Mouse (Mus musculus): Measurements from ENCODE around the gene Sptan1. TPM values are rescaled to one million over a fixed set of nuclear protein-coding genes. Genes with fewer than 3 reads are reported as not detected.
A peak's percentile ranks its signal among the peaks of the same experiment; 100 is the strongest.

The Sptan1 gene
- polyA plus RNA-seq, 1 experiment = 167 TPM

GRCm38 (mm10) chr2:29965906-29966305 lies 546 bp downstream of the Sptan1 start:
- peak overlapping the region; percentile 70 for H3ac ChIP-seq (ENCODE audit: control insufficient read depth, insufficient read length)
- H3K79me2 ChIP-seq (ENCODE audit: control insufficient read depth, insufficient read depth) = peaks cover 51% of the 10 kb centered on the region
- TF ChIP-seq MYOD1 (IDR thresholded peaks at IDR 0.05; ENCODE audit: control insufficient read depth in 1 of 3, insufficient read length in 2 of 3, low read depth in 2 of 3) (peak in 2 of 3 experiments; percentile 43 to 80), MYOG (IDR thresholded peaks at IDR 0.05; ENCODE audit: control insufficient read depth in 1 of 3, insufficient read depth in 1 of 3, insufficient read length in 2 of 3, low read depth in 2 of 3) (peak in 2 of 3 experiments; percentile 42 to 78), TCF12 (IDR thresholded peaks at IDR 0.05; ENCODE audit: insufficient read depth, poor library complexity, severe bottlenecking) (no peak)
- H3K36me3 ChIP-seq (ENCODE audit: control insufficient read depth, insufficient read depth) = no peaks in the 10 kb centered on the region
- H3K27me3 ChIP-seq (ENCODE audit: control insufficient read depth, insufficient read depth, insufficient read length) = no peaks in the 10 kb centered on the region
- H3K4me2 ChIP-seq (ENCODE audit: low read depth) = peak overlapping the region; percentile 95
- H3K4me3 ChIP-seq = peak overlapping the region; percentile 55

GRCm38 (mm10) chr2:29966826-29967225 lies 1.5 kb downstream of the Sptan1 start:
- Histone ChIP-seq H3K36me3 (ENCODE audit: control insufficient read depth, insufficient read depth) (no peaks in the 10 kb centered on the region), H3K4me2 (ENCODE audit: low read depth) (peak overlapping the region; percentile 95), H3K4me3 (peak overlapping the region; percentile 55), H3ac (ENCODE audit: control insufficient read depth, insufficient read length) (no peak overlapping the region), H3K79me2 (ENCODE audit: control insufficient read depth, insufficient read depth) (peaks cover 61% of the 10 kb centered on the region), H3K27me3 (ENCODE audit: control insufficient read depth, insufficient read depth, insufficient read length) (no peaks in the 10 kb centered on the region)
- TF ChIP-seq MYOD1 (IDR thresholded peaks at IDR 0.05; ENCODE audit: control insufficient read depth in 1 of 3, insufficient read length in 2 of 3, low read depth in 2 of 3) = no peak
- no peak for TF ChIP-seq E2F4 (IDR thresholded peaks at IDR 0.05; ENCODE audit: insufficient read depth)
- TF ChIP-seq SRF (IDR thresholded peaks at IDR 0.05; ENCODE audit: control insufficient read depth, insufficient read length, low read depth) = no peak
- no peak for TF ChIP-seq TCF12 (IDR thresholded peaks at IDR 0.05; ENCODE audit: insufficient read depth, poor library complexity, severe bottlenecking)
- TF ChIP-seq USF1 (IDR thresholded peaks at IDR 0.05; ENCODE audit: low read depth) = no peak
- TF ChIP-seq POLR2A (IDR thresholded peaks at IDR 0.05; ENCODE audit: insufficient read length, low read depth) = no peak
- no peak for TF ChIP-seq MYOG (IDR thresholded peaks at IDR 0.05; ENCODE audit: control insufficient read depth in 1 of 3, insufficient read depth in 1 of 3, insufficient read length in 2 of 3, low read depth in 2 of 3)
- no peak for TF ChIP-seq MAX (IDR thresholded peaks at IDR 0.05; ENCODE audit: low read depth)
- no peak for TF ChIP-seq TCF3 (IDR thresholded peaks at IDR 0.05; ENCODE audit: insufficient read length, low read depth)
- no peak for TF ChIP-seq CEBPB (IDR thresholded peaks at IDR 0.05; ENCODE audit: insufficient read depth, poor library complexity, severe bottlenecking)
- no peak for TF ChIP-seq REST (IDR thresholded peaks at IDR 0.05; ENCODE audit: insufficient read depth, insufficient read length)
- no peak for TF ChIP-seq POLR2AphosphoS2 (IDR thresholded peaks at IDR 0.05; ENCODE audit: insufficient read length, low read depth)

GRCm38 (mm10) chr2:29967768-29968167 lies 2.4 kb downstream of the Sptan1 start:
- Histone ChIP-seq H3K79me2 (ENCODE audit: control insufficient read depth, insufficient read depth) (peaks cover 70% of the 10 kb centered on the region), H3K4me3 (peak overlapping the region; percentile 55), H3K4me2 (ENCODE audit: low read depth) (peak overlapping the region; percentile 95), H3ac (ENCODE audit: control insufficient read depth, insufficient read length) (no peak overlapping the region), H3K36me3 (ENCODE audit: control insufficient read depth, insufficient read depth) (no peaks in the 10 kb centered on the region), H3K27me3 (ENCODE audit: control insufficient read depth, insufficient read depth, insufficient read length) (no peaks in the 10 kb centered on the region)
- no peak for TF ChIP-seq USF1 (IDR thresholded peaks at IDR 0.05; ENCODE audit: low read depth)
- no peak for TF ChIP-seq MAX (IDR thresholded peaks at IDR 0.05; ENCODE audit: low read depth)
- TF ChIP-seq POLR2AphosphoS2 (IDR thresholded peaks at IDR 0.05; ENCODE audit: insufficient read length, low read depth) = peak; percentile 55
- peak in 2 of 3 experiments; percentile 34 to 40 for TF ChIP-seq MYOD1 (IDR thresholded peaks at IDR 0.05; ENCODE audit: control insufficient read depth in 1 of 3, insufficient read length in 2 of 3, low read depth in 2 of 3)
- peak in 2 of 3 experiments; percentile 38 to 86 for TF ChIP-seq MYOG (IDR thresholded peaks at IDR 0.05; ENCODE audit: control insufficient read depth in 1 of 3, insufficient read depth in 1 of 3, insufficient read length in 2 of 3, low read depth in 2 of 3)
- TF ChIP-seq TCF12 (IDR thresholded peaks at IDR 0.05; ENCODE audit: insufficient read depth, poor library complexity, severe bottlenecking) = no peak
- TF ChIP-seq REST (IDR thresholded peaks at IDR 0.05; ENCODE audit: insufficient read depth, insufficient read length) = no peak
- TF ChIP-seq POLR2A (IDR thresholded peaks at IDR 0.05; ENCODE audit: insufficient read length, low read depth) = peak; percentile 36
- TF ChIP-seq SRF (IDR thresholded peaks at IDR 0.05; ENCODE audit: control insufficient read depth, insufficient read length, low read depth) = peak; percentile 32
- TF ChIP-seq TCF3 (IDR thresholded peaks at IDR 0.05; ENCODE audit: insufficient read length, low read depth) = no peak

GRCm38 (mm10) chr2:29968638-29969037 lies 3.3 kb downstream of the Sptan1 start:
- TF ChIP-seq POLR2AphosphoS2 (IDR thresholded peaks at IDR 0.05; ENCODE audit: insufficient read length, low read depth) = no peak
- TF ChIP-seq E2F4 (IDR thresholded peaks at IDR 0.05; ENCODE audit: insufficient read depth) = no peak
- no peak for TF ChIP-seq MAX (IDR thresholded peaks at IDR 0.05; ENCODE audit: low read depth)
- no peak for TF ChIP-seq REST (IDR thresholded peaks at IDR 0.05; ENCODE audit: insufficient read depth, insufficient read length)
- no peak for TF ChIP-seq MYOG (IDR thresholded peaks at IDR 0.05; ENCODE audit: control insufficient read depth in 1 of 3, insufficient read depth in 1 of 3, insufficient read length in 2 of 3, low read depth in 2 of 3)
- no peak for TF ChIP-seq SRF (IDR thresholded peaks at IDR 0.05; ENCODE audit: control insufficient read depth, insufficient read length, low read depth)
- TF ChIP-seq POLR2A (IDR thresholded peaks at IDR 0.05; ENCODE audit: insufficient read length, low read depth) = no peak
- no peak for TF ChIP-seq USF1 (IDR thresholded peaks at IDR 0.05; ENCODE audit: low read depth)
- no peak for TF ChIP-seq TCF3 (IDR thresholded peaks at IDR 0.05; ENCODE audit: insufficient read length, low read depth)
- no peak for TF ChIP-seq MYOD1 (IDR thresholded peaks at IDR 0.05; ENCODE audit: control insufficient read depth in 1 of 3, insufficient read length in 2 of 3, low read depth in 2 of 3)
- no peak for TF ChIP-seq TCF12 (IDR thresholded peaks at IDR 0.05; ENCODE audit: insufficient read depth, poor library complexity, severe bottlenecking)
- no peak for TF ChIP-seq CEBPB (IDR thresholded peaks at IDR 0.05; ENCODE audit: insufficient read depth, poor library complexity, severe bottlenecking)
- Histone ChIP-seq H3K4me2 (ENCODE audit: low read depth) (peak overlapping the region; percentile 95), H3K27me3 (ENCODE audit: control insufficient read depth, insufficient read depth, insufficient read length) (no peaks in the 10 kb centered on the region), H3K4me3 (no peak overlapping the region), H3K79me2 (ENCODE audit: control insufficient read depth, insufficient read depth) (peaks cover 78% of the 10 kb centered on the region), H3ac (ENCODE audit: control insufficient read depth, insufficient read length) (no peak overlapping the region), H3K36me3 (ENCODE audit: control insufficient read depth, insufficient read depth) (no peaks in the 10 kb centered on the region)
